Mouse (Mus musculus) stomach, embryonic 14.5 days (tissue): ENCODE measurements around the gene Rora. TPM values are rescaled to one million over a fixed set of nuclear protein-coding genes. Genes with fewer than 3 reads are reported as not detected.

Experiments used
- ATAC-seq: fragments of 200-750 bp; cut with Nextera tagmentation; 2 replicates; pipeline ENCODE4 v1.8.0; 2017; ENCODE audit warnings: low read depth, moderate TSS enrichment; ENCODE audit not compliant: insufficient number of reproducible peaks, insufficient read depth, low FRiP score
- H3K27ac ChIP-seq: fragments of 300-500 bp; sonication (generic); 2 replicates; pipeline ENCODE4 v1.5.1; 2014; ENCODE audit warnings: mild to moderate bottlenecking, low read length, moderate library complexity, mixed read lengths
- H3K27me3 ChIP-seq: fragments of 300-500 bp; sonication (generic); 2 replicates; pipeline ENCODE4 v1.6.1; 2014; ENCODE audit warnings: low read length, control low read depth, mixed read lengths; ENCODE audit not compliant: control insufficient read depth, insufficient read depth
- H3K36me3 ChIP-seq: fragments of 300-500 bp; sonication (generic); 2 replicates; pipeline ENCODE4 v1.6.1; 2014; ENCODE audit warnings: mild to moderate bottlenecking, control low read depth, low read length, moderate library complexity, mixed read lengths; ENCODE audit not compliant: control insufficient read depth, insufficient read depth
- H3K4me1 ChIP-seq: fragments of 300-500 bp; sonication (generic); 2 replicates; pipeline ENCODE4 v1.6.1; 2014; ENCODE audit warnings: low read length, control low read depth, mixed read lengths; ENCODE audit not compliant: control insufficient read depth, insufficient read depth
- H3K4me2 ChIP-seq: fragments of 300-500 bp; sonication (generic); replicated peaks from 2 replicates; pipeline ENCODE4 v1.6.1; 2014; ENCODE audit warnings: low read depth, low read length, control low read depth
- H3K4me3 ChIP-seq: fragments of 300-500 bp; sonication (generic); 2 replicates; pipeline ENCODE4 v1.5.1; 2014; ENCODE audit warnings: low read depth, low read length, control low read depth
- H3K9ac ChIP-seq: fragments of 300-500 bp; sonication (generic); replicated peaks from 2 replicates; pipeline ENCODE4 v1.6.1; 2014; ENCODE audit warnings: low read depth, mild to moderate bottlenecking, control low read depth, low read length, moderate library complexity, mixed read lengths
- H3K9me3 ChIP-seq: fragments of 300-500 bp; sonication (generic); 2 replicates; pipeline ENCODE4 v1.6.1; 2016; ENCODE audit warnings: low read depth, low read length, control low read depth; ENCODE audit not compliant: control insufficient read depth
- WGBS: fragments of 180-500 bp; shearing (Covaris S2); extraction: QIAGEN DNeasy Blood & Tissue Kit; methylation state at CpG from one replicate; pipeline ENCODE4 v1.1.7; 2014; 5-methylcytosine and 5-hydroxymethylcytosine counted together
- polyA plus RNA-seq: library from polyadenylated mRNA; unstranded; fragments of >200 nt; fragmentation: Nextera tagmentation; extraction: Ambion mirVana; gene quantifications from 2 replicates; pipeline ENCODE4 v1.2.1, GENCODE M21; 2014

Gene Rora
- polyA plus RNA-seq, 1 experiment from 2014 or later, result 7.1 TPM

DNA sequence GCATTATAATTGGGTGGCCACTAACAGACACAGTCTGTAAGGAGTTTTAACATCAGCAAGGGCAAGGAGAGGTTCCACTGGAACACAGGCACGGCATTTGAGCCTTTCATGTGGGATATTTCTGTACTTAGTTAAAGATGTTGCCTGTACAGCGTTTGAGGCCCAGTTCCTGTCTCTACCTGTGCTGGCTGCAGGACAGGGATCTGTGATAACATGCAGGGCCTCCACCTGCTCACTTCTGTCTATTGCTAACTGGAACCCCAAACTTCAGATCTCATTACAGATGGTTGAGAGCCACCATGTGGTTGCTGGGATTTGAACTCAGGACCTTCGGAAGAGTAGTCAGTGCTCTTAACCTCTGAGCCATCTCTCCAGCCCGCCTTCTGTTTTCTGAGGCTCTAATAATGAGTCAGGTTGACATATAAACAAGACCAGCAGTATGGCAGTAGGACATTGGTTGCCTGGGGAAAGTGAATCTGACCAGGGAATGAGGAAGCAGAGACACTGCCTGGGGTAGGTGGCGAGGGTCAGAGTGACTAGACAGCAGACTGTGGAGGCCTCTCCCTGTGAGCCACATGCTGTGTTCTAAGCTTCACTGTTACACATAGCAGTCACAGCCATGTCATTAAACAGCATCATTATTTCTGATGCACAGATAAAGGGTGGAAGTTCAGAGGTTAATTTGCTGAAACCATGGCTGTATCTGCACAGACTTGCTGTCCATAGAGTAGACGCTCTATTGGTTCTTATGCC lies 333.9 kb downstream of the Rora start:
- no peak overlapping the region for H3K4me2 ChIP-seq
- no peak for ATAC-seq
- WGBS, result 83% methylated on average over 6 of the region's 6 CpGs
- no peaks in the 10 kb centered on the region for H3K36me3 ChIP-seq
- H3K9ac ChIP-seq, result no peak overlapping the region
- no peak overlapping the region for H3K27ac ChIP-seq
- no peaks in the 10 kb centered on the region for H3K27me3 ChIP-seq
- H3K4me1 ChIP-seq, result no peaks in the 10 kb centered on the region
- H3K9me3 ChIP-seq, result no peaks in the 10 kb centered on the region
- H3K4me3 ChIP-seq, result no peak overlapping the region

DNA sequence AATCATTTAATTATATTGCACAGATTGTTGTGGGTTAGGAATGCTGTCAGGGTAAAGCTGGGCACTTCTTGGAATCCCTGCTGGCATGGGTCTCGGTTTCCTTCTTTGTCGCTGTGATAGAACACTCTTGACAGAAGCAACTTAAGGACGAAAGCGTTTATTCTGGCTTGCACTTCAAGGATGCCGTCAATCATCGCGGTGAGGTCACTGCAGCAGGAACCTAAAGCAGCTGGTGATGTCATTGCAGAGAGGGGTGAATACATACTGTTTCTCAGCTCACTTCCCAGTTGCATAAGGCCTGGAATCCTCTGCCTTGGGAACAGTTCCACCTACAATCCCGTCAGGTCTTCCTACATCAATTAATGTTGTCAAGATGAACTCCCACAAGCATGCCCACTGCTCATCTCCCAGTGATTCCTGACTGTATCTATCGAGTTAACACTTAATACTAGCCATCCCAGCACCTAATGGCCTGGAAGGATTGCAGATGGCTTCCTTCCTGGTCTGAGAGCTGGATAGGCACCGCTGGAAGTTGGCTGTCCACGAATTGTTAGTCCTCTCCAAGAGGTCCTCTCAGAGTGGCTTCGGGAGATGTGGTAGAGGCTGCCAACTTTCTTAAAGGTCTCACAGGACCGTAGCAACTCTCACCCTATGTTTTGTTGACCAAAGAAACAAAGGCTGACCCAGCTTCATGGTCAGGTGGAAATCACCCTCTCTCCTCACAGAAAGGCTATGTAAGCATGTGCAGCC lies 334.8 kb downstream of the Rora start:
- Histone ChIP-seq H3K27ac (no peak overlapping the region), H3K4me2 (no peak overlapping the region), H3K27me3 (no peaks in the 10 kb centered on the region), H3K9me3 (no peaks in the 10 kb centered on the region), H3K4me1 (no peaks in the 10 kb centered on the region), H3K4me3 (no peak overlapping the region), H3K36me3 (no peaks in the 10 kb centered on the region), H3K9ac (no peak overlapping the region)
- ATAC-seq, result no peak
- WGBS, result 74% methylated on average over 13 of the region's 13 CpGs

DNA sequence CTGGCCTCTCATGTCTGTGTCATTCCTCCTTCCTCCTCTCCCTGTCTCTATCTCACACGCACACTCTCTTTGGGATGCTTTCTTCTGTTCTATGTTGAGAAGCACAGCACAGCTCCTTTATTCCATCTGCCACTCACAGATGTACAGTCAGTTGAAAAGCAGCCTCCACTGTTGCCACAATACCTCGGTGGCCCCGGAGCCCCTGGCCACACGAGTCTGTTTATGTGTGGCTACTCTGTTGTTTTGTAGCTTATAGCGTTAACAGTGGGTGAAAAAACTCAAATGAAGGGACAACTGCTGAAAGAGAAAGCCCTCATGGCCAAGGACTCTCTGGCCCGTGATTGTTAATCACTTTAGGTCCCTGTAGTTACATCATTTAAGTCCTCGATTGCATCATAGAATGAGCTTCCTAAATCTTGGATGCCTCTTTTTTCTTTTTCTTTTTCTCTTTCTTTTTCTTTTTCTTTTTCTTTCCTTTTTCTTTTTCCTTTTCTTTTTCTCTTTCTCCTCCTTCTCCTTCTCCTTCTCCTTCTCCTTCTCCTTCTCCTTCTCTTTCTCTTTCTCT lies 336.4 kb downstream of the Rora start:
- H3K4me1 ChIP-seq, result no peaks in the 10 kb centered on the region
- H3K27me3 ChIP-seq, result no peaks in the 10 kb centered on the region
- H3K27ac ChIP-seq, result no peak overlapping the region
- WGBS, result 75% methylated on average over 7 of the region's 7 CpGs
- no peaks in the 10 kb centered on the region for H3K9me3 ChIP-seq
- H3K4me2 ChIP-seq, result no peak overlapping the region
- no peak overlapping the region for H3K4me3 ChIP-seq
- no peak for ATAC-seq
- no peaks in the 10 kb centered on the region for H3K36me3 ChIP-seq
- no peak overlapping the region for H3K9ac ChIP-seq

DNA sequence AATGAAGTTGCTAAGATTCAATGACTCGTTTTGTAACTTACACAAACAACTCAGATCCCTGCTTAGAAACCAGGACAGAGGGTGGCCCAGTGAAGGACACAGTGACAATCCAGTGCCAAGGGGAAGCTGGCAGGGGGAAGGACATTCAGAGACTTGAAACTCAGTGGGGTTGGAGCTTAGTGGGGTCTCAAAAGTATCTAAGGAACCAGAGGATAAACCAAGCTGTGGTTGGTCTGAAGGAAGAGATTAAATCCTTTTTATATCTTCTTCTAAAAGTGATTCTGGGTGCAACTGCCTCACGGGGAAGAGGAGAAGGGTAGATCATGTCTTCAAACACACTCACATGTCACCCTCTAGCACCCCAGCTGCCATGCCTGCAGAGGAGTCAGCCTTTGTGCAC lies 340.3 kb downstream of the Rora start:
- no peak overlapping the region for H3K9ac ChIP-seq
- H3K4me1 ChIP-seq, result no peaks in the 10 kb centered on the region
- no peak for ATAC-seq
- no peaks in the 10 kb centered on the region; the same call in 1 of the 2 replicates for H3K9me3 ChIP-seq
- no peak overlapping the region for H3K4me3 ChIP-seq
- H3K4me2 ChIP-seq, result no peak overlapping the region
- no peak overlapping the region for H3K27ac ChIP-seq
- H3K27me3 ChIP-seq, result no peaks in the 10 kb centered on the region
- no peaks in the 10 kb centered on the region for H3K36me3 ChIP-seq
- WGBS, result 71% methylated on average over 2 of the region's 2 CpGs

DNA sequence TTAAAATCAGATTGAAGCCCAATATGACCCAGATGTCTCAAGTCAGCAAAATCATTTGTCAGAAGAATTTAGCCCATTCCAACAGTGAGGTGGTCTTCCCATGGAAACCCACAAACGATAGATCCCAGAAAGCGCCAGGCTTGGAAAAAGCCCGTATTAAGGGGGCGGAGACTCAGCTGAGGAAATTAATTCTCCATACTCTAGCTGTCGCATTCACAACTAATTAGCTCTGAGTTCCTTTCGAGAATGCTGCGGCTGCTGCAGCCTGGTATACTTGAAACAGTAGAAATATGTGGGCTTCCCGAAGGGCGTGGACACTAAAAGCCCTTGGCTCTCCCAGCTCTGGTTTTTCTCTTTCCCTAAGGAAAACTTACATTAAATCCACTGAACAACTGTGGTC lies 345.4 kb downstream of the Rora start:
- Histone ChIP-seq H3K4me2 (no peak overlapping the region), H3K9ac (no peak overlapping the region), H3K27me3 (no peaks in the 10 kb centered on the region), H3K4me1 (no peaks in the 10 kb centered on the region), H3K4me3 (no peak overlapping the region), H3K9me3 (no peaks in the 10 kb centered on the region; the same call in 1 of the 2 replicates), H3K27ac (no peak overlapping the region), H3K36me3 (no peaks in the 10 kb centered on the region)
- no peak for ATAC-seq
- WGBS, result 83% methylated on average over 9 of the region's 9 CpGs

DNA sequence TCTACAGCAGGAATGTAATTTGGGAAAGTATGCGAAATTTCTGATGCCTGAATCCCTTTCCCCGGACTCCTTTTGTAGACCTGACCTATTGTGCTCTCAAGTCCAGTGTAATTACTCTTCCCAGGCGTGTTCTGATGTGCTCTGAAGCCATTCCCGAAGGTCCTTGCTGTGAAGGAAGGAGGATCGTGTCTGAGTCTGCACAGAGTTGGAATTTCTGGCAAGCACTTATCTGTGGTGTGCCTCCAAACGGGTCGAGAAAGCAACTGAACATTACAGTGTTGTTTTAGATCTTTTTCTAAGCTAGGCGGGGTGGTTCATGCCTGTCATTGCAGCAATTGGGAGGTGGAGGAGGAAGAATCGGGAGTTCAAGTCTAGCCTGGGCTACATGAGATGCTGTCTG lies 350.9 kb downstream of the Rora start:
- Histone ChIP-seq H3K27me3 (no peaks in the 10 kb centered on the region), H3K4me2 (no peak overlapping the region), H3K36me3 (no peaks in the 10 kb centered on the region), H3K4me3 (no peak overlapping the region), H3K9me3 (no peaks in the 10 kb centered on the region), H3K27ac (no peak overlapping the region), H3K4me1 (no peaks in the 10 kb centered on the region), H3K9ac (no peak overlapping the region)
- WGBS, result 66% methylated on average over 9 of the region's 9 CpGs
- ATAC-seq, result no peak

DNA sequence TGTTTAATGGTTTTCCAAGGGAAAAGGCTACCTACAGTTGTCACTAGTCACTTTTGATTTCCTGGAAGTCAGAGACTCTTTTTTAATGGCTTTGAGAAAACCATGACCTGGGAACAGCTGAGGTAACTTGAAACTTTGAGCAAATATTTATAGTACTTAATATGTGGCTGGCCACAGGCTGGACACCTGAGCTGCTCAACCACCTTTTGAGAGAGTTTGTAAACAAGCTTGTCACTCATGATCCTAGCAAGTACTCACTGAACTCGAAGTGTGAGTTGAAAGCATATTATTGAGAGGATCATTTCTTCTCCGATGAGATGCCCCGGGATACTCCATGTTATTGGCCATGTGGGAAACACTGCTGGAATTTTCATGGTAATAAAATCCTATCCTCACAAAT lies 353.1 kb downstream of the Rora start:
- H3K27me3 ChIP-seq, result no peaks in the 10 kb centered on the region
- no peak overlapping the region for H3K9ac ChIP-seq
- H3K9me3 ChIP-seq, result no peaks in the 10 kb centered on the region
- H3K36me3 ChIP-seq, result no peaks in the 10 kb centered on the region
- H3K27ac ChIP-seq, result no peak overlapping the region
- no peaks in the 10 kb centered on the region for H3K4me1 ChIP-seq
- no peak for ATAC-seq
- no peak overlapping the region for H3K4me3 ChIP-seq
- 51% methylated on average over 3 of the region's 3 CpGs for WGBS
- no peak overlapping the region for H3K4me2 ChIP-seq

DNA sequence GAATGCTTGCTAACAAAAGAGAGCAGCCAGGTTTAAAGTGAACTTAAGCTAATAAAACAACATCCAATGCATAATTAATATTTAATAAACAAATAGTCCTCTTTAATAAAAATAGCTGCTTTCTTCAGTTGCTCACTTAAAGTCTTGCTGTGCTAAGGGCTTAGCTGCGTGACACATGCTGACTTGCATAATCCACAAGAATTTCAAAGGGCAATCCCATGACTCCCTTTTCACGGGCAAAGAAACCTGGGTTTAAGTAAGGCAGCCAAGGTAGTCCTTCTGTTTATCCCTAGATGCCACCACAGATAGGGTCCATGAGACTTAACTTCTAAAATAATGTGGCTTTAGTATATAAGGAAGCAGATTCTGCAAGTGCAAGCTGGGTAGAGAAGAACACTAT lies 355.1 kb downstream of the Rora start:
- H3K27ac ChIP-seq, result no peak overlapping the region
- WGBS, result 53% methylated on average over 2 of the region's 2 CpGs
- no peak for ATAC-seq
- H3K36me3 ChIP-seq, result no peaks in the 10 kb centered on the region
- H3K27me3 ChIP-seq, result no peaks in the 10 kb centered on the region
- H3K9ac ChIP-seq, result no peak overlapping the region
- H3K9me3 ChIP-seq, result no peaks in the 10 kb centered on the region
- no peaks in the 10 kb centered on the region for H3K4me1 ChIP-seq
- H3K4me2 ChIP-seq, result no peak overlapping the region
- H3K4me3 ChIP-seq, result no peak overlapping the region
